Mouse (Mus musculus) ES-Bruce4 (cell line): ENCODE data around the gene Hoxc8.

ENCODE experiments used
- CTCF ChIP-seq: IDR thresholded peaks from one replicate; pipeline ENCODE4 v1.8.1; 2011; ENCODE audit warnings: low read depth, low read length
- POLR2A ChIP-seq: IDR thresholded peaks from one replicate; pipeline ENCODE4 v1.8.1; 2011; ENCODE audit warnings: low read length; ENCODE audit not compliant: insufficient read depth

DNA sequence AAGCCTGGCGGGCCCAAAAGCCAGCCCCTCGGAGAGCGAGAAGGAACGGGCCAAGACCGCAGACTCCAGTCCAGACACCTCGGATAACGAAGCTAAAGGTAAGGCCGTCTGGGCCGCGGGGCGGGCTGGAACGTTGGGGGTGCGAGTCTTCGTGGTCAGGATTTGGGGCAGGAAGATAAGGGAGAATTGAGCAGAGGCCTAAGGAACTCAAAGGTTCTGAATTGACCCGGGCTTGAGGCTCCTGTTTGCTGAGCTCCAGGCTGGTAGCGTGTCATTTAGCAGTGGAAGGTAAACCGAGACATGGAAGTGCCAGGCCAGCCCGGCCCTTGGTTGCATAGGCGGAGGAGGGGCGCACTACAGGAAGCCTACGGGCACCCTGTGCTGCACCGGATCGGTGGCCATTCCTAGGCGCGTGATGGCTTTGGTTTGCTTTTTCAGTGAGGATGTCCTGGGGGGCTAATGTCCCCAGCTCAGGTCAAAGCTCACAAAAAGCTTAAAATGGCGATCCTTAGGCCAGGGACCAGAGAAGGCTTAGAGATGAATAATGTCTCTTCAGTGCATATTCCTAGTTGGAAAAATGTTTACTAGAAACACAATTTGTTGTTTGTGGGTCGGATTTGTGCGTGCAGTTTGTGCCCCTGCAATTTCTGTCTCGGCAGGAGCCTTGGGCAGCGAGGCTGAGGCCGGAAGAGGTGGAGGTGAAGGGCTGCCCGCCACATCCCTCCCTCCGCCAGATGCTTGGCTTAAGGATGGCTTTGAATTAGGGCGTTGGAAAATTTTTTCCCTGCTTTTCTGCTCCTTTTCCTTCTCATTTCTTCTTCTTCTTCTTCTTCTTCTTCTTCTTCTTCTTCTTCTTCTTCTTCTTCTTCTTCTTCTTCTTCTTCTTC is 22.7 kb upstream of the Hoxc8 start:
- TF ChIP-seq CTCF (no peak), POLR2A (no peak)
